Mouse (Mus musculus) 3T3-L1 (cell line): ENCODE measurements at regions not wholly inside any gene's neighbourhood (a gene's known extent, or its start where the extent isn't known, plus 50 kb on each side); places are given as distances from the start of the nearest gene placed in this dataset.

ENCODE experiments used
- DNase-seq: peaks from one replicate; pipeline ENCODE4 v3.0.0-alpha.2; 2015; ENCODE audit warnings: low read depth, low spot score

DNA sequence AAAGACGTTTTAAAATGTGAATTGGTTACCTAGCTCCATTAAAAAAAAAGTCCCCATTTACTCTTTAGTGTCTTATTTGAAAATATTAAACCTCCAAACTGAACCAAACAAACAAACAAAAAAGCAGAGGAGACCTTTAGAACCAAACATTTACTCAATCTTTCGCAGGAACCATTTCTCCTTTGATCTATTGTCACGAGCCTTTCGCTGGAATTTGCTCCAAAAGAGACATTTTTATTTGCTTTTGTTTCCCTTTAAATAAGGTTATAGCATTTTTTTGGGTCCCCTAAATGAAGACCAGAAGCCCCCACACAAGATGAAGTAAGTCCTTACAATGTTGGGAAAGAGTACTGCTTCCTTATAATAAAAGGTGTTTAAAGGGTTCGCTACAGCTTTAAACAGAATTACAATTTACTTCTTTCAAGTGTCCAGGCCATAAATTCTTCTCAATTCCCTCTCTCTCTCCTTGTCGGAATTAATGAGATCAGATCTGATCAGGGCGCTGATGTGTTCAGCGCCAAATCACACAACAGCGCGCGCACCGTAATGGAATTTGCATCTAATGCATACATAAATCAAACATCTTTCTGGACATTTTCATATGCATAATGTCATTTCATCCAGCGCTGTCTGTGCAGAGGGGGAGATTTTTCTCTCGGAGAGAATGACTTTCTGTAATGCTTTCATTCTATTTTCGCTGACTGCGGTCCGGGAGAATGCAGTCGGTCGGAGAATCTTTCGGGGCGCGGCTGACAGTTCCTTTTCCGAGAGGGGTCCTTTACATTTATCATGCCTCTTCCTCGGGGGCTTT lies 469.2 kb downstream of the Vrk1 start:
- no peak for DNase-seq

DNA sequence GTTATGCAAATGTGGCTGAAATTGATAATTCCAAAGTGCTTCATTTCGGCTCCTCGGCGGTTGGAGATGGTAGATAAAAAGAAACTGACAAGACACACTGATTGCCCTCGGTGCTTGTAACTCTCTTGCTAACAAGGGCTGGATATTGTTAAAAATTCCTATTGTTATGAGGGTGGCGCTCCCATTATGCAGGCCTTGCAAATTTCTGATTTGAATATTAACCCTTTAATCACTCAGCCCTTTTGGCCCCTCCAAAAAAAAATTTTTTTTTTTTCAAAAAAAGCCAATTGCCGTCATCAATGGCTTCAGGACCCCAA lies 469.8 kb downstream of the Vrk1 start:
- no peak for DNase-seq

DNA sequence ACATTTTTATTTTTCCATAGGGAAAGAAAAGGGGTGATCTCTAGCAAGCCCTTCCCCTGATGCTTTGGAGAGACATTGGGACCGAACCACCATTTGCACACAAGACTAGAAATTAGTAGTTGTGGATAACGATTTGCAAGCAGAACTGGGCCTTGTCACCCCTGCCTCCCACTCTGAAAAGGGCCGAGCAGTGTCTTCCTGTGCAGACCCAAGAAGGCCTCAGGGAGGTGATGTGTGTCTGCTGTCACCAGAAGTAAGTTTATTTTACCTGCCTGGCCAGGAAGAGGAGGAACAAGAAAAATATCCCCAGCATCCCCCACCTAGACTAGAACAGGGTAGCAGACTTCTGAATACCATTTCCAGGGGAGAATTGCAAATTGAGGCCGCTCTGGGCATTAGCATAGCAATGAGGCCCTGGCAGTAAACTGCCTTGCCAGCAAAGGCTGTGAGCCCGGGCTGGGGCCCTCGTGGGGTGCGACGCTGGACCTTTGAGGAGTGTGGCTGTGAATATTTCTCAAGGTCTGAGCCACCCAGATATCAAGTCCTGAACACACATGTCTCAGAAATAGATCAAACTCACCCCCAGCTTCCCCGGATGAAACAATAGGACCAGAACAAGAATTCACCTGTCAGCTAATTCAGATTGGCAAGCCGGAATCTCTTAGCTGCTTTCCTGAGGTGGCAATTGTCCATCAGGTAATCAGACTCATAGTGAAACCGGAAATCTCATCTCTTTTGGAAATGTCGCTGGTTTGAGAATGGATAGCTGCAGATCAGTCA lies 470.4 kb downstream of the Vrk1 start:
- no peak for DNase-seq

DNA sequence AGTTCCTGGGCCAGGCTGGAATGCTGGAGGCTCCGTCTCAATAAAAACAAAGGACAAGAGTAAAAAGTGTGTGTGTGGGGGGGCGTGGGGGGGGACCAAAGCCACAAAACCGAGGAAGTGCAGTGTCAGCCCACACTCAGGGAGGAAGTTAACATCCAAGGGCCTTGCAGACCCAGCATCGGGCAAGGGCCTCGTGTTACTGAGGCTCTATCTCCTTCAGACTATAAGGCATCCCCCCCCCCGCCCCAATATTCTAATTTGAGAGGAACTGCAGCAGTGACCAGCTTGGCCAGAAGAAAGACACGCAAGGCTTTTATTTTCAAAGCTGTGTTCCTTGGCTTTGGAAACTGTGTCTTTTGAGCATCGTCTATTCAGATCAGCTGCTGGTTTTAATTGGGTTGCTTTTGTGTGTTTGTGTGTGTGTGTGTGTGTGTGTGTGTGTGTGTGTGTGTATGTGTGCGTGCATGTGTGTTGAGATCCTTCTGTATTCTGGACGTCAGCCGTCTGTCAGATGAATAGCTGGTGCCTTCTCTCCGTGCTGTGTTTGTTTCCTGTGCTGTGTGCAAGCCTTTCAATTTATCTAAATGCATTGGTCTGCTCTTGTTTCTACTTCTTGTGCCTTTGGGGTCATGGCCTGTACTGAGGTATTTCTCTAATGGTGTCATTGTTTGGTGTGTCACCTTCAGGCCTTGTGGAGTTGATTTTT lies 491.7 kb downstream of the Vrk1 start:
- no peak for DNase-seq

DNA sequence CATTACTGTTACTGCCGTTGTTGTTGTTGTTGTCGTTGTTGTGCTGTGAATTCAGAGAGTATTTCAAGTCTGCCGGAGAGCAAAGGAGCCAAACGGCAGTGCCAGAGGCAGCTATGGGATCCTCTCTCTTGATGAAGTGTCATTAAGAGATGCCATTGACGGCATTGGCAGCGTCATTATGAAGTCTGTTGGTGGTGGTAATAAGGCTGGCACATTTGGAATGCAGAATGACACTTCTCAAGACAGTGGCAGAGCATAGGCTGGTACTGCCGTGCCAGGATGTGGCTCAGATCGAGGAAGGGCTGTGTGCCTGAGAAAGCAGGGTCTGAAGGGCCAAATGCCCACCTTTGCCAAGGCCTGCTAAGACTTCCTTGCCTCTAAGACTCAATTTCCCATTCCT lies 494.3 kb downstream of the Vrk1 start:
- no peak for DNase-seq

DNA sequence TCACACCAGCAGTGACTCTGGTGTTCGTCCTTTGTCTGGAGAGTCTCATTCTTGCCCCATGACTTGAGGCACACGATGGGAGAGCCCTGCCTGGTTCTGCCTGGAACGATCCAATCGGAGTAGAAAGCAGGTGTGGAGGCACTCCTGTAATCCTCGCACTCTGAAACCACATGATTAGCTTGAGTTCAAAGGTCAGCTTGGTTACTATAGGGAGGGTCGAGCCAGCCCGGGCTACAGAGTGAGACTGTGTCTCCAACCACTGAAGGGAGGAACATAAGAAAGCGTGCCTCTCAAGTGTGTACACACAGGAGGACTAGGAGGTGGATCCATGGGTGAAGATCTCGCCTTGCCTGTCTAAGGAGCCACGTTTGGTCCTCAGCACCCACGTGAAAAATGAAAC lies 504.0 kb downstream of the Vrk1 start:
- no peak for DNase-seq

DNA sequence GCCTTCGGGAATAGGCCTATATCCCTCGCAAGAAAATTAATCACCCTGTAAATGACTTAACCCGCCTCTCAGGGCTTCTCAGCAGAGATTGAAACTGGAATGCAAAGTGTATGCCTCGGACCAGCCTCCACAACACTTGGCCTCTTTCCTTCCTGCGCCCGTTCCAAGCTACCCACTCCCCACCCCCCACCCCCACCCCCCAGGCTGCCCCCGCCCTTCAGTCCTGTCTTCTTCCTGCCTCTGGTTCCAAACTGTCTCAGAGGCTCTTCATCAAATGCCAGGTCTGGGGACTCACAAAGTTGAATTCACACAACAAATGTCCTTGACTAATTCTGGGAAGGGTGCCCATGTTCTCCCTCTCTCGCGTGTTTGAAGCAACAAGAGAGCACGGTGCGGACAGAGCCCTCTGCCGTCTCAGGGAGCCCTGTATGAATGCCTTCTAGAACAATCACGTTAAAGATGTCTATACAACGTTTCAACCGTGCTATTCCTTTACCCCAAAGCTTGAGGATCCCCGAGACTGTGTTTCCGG lies 505.3 kb downstream of the Vrk1 start:
- DNase-seq: no peak

DNA sequence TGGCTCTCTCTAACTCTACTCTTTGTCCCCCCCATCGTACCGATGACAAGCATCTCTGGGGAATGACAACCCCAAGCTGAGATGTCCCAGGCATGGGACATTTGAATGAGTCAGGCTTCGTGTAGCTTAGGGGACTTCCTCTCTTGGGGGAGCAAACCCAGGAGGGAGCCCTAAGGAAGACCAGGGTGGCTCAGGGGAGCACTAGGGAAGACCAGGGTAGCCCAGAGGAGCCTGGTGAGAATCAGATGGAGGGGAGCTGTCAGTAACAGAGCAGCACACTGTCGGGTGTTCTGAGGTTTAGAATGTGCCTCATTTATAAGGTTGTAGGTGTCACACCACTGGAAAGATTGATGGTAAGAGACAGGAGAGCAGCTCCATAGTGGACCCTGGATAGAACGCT lies 509.1 kb downstream of the Vrk1 start:
- DNase-seq: no peak

DNA sequence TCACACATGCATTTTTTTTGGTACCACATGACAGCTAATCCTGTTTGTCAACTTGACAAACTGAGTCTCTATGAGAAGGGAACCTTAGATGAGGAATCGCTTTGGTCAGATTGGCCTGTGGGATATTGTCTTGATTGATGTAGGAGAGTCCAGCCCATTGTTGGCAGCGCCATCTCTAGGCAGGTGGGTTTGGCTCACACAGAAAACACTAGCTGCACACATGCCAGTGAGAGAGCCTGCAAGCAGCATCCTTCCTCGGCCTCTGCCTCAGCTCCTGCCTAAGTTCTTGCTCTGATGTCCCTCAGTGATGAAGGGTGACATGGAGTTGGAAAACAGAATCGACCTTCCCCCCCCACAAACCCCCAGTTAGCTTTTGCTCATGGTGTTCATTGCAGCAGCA lies 514.4 kb downstream of the Vrk1 start:
- DNase-seq: no peak

DNA sequence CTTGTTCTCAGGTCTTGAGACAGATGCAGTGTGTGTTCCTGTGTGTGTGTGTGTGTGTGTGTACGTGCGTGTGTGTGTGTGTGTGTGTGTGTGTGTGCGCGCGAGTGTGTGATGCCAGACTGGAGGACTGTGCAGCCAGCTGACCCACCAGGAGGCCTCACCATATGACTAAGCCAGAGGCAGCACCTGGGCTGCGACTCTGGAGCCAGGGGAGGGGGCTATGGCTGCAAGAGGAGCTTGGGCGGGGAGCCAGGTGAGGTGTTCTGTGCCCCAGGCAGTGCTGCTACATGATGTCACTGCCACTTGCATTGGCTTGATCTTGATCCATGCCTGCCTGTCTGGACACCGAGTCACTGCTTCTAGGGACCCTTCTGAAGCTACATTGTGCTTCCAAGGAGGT lies 517.1 kb downstream of the Vrk1 start:
- DNase-seq: no peak

DNA sequence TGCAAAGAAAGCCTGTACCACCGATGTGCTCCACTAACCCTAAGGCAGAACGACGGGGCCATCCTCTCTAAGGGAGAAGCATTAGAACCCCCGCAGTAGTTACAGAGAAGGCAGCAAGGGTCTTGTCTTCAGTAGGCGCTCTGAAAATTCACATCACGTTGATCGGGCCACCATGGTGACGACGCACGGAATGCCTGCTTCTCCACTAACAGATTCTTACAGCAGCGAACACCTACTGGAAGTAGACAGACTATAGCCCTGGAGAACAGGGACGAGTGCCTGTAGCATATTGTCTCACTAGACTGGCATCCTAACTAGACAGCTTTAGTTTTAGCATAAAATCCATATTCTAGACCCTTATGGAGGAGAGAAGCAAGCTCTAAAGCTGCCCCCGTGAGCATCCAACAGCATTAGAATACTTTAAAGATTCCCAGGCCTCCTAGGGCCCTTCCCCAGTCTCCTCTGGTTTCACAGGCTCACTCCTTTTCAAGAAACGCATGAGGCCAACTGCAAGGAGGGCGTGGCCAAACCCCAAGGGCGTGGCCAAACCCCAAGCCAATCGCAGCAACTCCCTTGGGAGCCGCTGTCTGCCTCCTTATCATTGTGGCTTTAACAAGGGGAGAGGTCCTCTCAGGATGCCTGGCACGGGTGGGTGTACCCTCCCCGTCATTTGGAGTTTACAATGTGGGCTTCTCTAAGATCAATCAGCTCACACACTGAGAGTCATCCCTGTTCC lies 517.8 kb downstream of the Vrk1 start:
- no peak for DNase-seq

DNA sequence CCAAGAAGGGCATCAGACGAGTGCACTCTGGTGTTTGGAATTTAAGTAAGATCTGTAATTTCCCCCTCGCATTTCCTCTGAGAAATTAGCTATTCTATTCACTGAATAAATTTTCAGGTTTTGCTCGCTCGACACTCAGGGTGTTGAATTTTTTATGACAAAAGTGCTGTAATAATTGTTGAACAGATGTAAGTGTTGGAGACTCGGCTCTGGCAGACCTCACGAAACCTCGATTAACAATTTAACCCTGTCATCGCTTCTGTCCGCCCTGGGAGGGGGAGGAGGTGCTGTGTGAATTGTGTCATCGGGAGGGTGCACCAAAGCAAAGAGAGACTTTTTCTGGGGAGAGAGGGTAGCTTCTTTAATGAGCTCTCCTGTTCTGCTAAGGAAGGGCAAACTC lies 518.5 kb downstream of the Vrk1 start:
- no peak for DNase-seq

DNA sequence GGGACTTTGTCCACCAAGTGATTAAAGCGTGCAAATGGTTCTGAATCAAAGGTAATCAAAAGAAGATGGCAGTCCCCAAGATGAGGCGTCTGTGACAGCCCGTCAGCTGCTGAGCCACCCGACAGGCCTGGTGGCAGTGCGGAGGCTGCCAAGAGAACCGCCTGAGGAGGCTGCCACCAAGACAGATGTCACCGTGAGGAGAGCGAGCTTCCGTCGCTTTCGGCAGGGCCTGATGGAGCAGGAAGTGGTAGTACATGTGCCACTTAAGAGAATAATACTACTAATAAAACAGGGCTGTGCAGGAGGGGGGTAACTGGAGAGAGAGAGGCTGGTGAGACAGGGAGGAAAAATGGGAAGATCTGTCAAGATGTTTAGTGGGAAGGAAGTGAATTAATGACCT lies 519.1 kb downstream of the Vrk1 start:
- no peak for DNase-seq

DNA sequence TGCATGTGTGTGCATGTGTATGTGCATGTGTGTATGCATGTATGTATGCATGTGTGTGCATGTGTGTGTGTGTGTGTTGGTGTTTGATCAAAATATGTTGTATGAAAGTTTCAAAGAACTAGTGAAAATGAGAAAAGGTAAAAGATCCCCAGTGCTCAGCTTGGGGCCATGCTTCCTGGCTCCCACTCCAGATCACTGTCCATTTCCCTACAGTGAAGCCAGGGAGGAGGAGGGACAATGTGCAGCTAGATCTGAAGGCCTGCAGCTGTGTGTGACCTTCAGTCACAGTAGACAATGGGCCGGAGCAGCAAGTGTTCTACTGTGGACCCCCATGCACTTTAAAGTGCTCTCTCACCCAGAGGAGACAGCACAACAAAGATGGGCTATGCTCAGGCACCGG lies 525.1 kb downstream of the Vrk1 start:
- no peak for DNase-seq

DNA sequence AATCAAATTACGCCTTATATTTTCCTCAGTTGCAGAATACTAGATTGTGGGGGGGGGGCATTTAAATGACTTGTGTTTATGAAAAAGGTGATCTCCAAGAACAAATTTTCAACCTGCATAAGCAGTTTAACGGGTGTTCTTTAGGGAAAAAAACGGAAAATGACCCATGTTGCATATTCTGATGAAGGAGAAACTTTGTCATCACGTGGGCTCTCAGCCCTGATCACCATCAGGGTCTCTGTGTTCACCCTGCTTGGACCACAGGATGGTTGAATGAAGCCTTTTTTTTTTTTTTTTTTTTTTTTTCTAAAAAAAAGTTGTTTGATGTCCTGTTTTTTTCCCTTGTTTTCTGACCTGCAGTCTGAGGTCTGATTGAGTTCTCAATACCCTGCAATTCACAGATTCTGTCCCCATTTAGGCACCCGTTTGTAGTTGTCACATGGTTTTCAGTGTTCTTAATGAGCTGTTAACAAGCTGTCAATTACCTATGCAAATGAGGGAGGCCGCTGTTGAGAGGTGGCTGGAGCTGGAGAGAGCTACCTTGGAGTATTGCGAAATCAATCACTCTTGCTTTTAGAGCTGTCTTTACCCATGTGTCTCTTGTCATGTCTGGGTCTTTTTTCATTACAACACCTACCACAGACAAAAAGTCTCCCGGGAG lies 525.7 kb downstream of the Vrk1 start:
- DNase-seq: no peak

DNA sequence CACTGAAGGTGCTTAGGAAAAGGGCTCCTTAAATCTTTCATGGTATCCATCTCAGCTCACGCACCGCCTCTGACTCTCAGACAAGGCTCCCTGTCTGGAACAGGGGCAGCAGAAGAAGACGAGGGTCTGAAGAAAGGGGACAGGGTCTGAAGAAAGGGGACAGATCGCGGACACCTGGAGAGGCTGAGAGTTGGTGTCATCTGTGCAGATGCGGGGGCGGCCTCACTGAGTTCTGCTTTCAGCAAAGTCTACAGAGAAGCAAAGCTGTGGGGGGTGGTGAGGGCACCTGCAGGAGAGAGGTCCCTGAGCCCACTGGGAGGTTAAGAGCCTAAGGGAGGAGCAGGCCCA lies 526.2 kb downstream of the Vrk1 start:
- no peak for DNase-seq

DNA sequence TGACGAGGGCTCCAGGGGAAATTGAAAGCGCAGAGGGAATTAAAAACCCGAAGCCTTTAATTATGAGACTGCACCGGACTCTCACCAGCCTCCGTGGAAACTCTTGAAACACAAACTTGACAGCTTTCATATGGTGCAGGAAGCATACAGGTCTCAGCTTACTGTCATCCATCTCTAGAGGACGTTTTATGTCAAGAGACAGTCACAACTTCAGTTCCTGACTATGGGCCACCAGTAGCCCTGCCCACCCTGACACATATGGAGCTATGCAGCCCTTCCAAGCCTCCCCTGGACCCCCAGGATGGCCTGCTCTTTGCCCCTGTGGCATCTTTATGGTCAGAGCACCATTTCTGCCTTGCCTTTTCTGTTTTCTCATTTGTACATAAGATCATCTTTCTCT lies 530.0 kb downstream of the Vrk1 start:
- no peak for DNase-seq

DNA sequence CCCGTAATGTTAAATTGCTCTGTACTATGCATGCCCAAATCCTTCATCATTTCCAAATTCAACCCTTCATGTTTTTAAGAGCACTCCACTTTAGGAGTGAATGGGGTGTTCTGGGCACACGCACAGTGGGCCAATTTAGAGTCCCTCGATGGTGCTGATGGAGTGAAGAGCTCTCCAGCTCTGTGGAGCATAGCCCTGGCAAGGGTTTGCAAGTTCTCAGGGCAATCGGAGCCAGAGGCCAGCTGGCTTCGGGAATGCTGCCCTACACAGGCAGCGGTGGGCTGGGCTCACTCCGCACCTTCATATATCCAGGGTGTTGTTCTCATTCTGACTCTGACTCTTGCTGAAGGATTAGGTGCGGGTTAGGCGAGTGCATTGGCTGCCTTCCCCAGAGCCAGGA lies 549.5 kb downstream of the Vrk1 start:
- no peak for DNase-seq

DNA sequence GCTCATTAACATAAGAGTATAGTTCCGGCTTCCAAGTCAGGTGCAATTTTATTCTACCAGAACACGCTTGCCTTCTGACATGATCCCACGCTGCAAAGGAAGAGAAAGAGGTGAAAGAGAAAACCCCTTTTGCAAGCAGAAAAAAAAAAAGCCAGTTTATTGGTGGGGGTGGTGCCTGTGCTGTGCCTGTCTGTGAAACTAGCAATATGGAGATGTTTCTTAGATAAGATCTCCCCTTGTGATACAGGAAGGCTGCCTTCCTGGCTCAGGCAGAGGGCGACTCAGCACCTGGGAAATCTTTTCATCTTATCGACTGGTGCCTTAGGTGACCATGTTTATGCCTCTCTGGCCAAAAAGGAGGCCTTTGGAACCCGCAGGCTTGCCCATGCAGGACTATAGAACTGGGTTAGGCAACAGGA lies 555.2 kb downstream of the Vrk1 start:
- no peak for DNase-seq

DNA sequence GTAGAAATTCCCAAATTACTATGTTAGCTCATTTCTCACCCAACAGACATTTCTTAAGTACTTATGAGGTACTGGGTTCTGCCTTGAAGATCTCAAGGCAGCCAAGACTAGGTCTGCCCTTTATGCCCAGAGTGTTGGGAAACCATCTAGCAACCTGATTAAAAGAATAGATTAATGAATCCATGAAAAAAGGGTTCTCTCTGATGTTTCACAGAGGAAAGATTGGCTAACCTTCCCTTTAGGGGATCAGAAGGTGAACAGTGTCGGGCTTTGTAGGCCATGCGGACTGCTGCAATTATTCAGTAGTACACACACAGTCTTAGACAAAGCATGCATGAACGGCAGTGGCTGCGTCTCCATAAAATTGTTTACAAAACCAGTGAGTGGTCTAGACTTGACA lies 556.3 kb downstream of the Vrk1 start:
- DNase-seq: no peak

DNA sequence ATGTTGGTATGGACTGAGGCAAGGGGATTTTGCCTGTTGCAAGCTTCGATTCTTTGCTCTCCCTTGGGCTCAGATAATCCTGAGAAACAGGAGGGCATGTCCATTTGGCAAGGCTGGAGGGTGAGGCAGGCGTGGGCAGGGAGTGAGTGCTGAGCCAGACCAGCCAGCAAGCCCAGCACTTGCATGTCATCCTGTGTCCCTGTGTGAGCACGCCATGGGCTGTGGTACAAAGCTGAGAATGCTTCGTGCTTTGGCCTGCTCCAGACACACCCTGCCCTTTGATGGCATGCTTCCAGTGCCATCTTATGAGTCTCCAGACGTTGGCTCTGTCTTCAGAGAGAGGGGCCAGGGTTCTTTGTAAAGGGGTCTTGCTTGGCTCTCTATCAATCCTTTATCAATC lies 557.1 kb downstream of the Vrk1 start:
- no peak for DNase-seq
